Mouse (Mus musculus) layer of hippocampus, adult 11-12 months (tissue): ENCODE data around the gene Ralgds.

Source experiments
- DNase-seq: peaks from one replicate; pipeline ENCODE4 v3.0.0; 2022; ENCODE audit warnings: low spot score

Ralgds gene

DNA sequence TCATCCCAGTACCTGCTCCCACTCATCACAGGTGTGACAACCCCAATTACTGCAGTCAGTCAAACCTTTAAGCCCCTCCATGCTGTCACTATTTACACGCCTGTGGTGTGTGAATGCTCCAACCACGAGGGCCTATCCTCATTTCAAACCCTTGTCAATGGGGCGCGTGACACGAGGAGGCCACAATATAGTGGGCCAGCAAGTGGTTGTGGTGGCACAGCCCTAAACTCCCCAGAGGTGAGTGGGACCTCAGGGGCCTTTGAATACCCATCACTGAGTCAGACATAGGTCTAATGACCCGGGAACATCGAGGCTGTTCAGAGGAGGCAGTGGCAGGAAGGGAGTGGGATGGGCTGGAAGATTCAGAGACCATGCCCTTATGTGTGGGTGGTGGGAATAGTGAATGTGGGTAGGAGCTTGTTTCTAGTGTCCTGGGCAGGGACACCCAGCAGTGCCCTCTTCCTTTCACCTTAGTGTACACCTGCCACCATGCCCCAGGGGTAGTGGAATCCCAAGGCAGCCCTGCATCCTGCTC lies 21.0 kb downstream of the Ralgds start:
- DNase-seq: no peak

DNA sequence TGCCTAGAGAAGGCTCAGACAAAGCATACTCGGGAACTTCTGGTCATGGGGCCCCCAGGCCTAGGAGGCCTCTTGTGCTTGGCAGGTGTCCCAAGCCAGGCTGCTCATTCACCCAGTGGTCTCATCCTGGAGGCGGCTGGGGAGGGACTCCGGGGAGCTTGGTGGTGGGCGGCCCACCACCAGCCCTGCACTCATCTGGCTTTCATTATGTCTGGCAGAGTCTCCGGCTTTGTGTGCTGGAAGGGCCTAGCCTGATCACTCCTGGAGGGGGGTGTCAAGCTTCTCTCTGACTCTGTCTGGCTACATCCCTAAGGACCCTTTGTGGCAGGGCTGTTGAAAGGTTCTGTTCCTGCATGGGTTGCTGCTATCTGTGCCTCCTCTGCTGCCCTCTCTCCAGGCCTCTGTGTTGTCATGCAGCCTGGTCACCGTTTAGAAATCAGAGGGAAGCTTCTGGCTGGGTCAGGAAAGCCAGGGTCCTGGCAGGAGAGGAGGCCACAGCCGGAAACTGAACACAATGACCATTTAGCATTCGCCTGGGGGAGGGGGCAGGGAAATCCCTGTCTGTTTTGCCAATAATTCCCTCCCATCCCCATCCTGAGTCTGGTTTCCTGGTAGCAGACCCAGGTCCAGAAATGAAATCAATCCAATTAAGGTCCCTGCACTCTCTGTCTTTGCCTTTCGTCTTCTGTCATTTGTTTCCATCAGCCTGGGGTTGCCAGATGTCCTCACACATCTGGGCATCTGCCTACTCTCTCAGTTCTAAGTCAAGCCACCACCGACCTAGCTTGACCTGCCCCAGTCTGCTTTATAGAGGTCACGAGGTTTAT lies 21.7 kb downstream of the Ralgds start:
- no peak for DNase-seq

DNA sequence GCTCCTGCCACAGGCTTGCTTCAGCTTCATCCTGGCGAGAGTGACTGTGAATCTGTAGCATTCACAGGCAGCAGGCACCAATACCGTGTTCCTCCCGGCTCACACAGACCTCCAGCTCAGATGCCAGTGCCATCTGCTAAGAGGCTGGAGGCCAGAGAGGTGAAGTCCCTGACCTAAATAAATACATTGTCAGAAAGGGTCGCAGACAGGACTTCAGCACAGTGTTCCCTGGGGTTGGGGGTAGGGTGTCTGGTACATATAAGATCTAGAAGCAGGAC lies 22.3 kb downstream of the Ralgds start:
- no peak for DNase-seq

DNA sequence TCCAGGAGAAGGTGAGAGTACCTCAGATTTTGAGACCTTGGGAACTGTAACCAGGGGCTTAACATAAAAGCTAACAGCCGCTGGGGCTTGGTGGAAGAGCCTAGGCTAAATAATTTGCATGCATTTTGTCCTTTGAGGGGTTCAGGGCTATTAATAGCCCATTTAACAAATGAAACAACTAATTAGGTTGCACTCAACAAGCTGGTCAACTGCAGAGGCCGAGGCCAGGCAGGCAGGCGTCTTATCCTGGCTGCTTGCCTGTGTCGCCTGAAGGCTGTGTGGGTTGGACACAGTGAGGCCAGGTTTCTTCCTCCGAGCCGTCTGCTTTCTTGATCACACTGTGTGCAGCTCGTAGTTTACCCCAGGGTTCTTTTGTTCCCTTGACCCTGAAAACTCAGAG lies 22.7 kb downstream of the Ralgds start:
- DNase-seq: no peak

- no peak for DNase-seq
These were observed 23.2 kb downstream of the Ralgds start for GRCm38 (mm10) chr2:28536166-28536565.

- DNase-seq: no peak
These were observed 24.1 kb downstream of the Ralgds start for GRCm38 (mm10) chr2:28536766-28537633.

DNA sequence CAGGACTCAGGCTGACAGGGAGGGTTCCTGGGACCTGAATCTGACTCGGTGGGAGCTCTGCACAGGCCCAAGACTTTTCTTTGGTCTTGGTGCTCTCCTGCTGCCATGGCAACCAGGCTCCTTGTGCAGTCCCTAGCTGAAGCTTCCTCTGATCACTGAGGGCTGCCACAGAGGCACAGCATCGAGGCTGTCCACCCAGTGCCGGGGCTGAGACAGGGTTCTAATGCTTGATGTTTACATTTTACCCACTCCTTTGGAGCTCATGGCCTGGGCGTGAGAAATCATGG lies 24.7 kb downstream of the Ralgds start:
- no peak for DNase-seq

DNA sequence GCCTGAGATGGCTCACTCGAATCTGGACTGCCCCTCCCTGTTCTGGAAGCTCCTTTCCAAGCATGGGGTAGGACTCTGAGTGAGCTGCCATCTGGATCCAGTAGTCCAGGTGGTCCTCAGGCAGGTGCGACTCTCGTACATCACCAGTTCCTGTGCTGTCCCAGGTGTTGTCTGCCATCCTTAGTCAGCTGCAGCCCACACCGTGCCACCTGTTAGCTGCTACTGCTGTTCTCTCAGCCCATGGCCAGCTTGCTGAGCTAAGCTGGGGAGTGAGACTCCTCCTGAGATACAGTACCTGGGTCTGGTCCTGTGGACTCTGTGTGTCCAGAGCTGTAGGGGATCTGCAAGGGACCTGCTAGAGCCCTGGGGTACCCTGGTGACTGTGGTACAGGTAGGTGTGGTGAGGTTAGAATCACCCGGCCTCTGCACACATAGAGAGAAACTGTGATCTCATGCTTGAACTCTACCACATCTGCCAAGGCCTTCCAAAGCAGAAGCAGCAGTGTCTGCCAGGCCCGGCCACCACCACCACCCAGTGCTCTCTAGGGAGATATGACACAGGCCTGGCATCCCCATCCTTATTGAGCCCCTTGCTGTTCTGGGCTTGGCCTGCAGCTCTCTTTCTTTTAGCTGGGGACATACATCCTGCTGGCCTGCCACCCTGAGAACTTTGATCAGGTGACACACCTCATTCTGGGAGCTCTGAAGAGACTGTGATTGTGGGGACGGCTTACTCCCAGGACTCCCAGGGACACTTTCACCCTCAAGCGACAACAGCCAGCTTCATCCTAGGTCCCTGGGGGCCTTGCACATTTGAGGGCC lies 25.3 kb downstream of the Ralgds start:
- no peak for DNase-seq

DNA sequence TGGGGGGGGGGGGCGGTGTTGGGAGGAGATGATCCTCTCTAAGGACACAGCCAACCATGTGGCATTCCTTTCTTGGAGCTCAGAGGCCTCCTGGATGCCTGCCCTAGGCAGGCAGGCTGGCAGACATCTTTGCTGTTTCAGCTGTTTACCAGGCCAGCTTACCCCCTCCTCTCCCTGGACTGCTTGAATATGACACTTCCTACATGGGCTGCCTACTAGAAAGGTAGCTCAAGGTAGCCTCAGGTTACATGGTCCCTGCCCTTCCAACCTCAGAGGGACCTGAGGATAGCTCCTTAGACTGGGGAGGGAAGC lies 25.8 kb downstream of the Ralgds start:
- DNase-seq: no peak

DNA sequence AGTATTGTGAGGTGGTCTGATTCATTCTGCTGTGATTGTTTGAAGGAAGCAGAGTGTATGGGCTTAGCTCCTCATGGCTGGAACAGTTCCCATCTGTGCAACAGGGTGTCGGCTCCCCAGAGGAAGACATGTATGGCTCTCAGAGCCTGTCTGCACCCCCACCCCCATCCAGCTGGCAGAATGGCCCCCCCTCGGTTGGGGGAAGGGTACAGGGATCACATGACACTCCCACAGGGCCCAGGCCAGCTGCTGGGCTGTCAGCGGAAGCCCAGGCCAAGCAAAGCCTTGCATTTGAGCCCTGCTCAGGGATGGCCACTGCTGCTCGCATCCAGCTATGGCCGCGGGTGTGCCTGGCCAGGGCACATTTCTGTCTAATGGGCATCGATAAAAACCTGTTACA lies 26.3 kb downstream of the Ralgds start:
- peak; percentile 86 for DNase-seq

GRCm38 (mm10) chr2:28539949-28540348 lies 27.0 kb downstream of the Ralgds start:
- no peak for DNase-seq

GRCm38 (mm10) chr2:28540587-28541227 lies 27.8 kb downstream of the Ralgds start:
- no peak for DNase-seq

DNA sequence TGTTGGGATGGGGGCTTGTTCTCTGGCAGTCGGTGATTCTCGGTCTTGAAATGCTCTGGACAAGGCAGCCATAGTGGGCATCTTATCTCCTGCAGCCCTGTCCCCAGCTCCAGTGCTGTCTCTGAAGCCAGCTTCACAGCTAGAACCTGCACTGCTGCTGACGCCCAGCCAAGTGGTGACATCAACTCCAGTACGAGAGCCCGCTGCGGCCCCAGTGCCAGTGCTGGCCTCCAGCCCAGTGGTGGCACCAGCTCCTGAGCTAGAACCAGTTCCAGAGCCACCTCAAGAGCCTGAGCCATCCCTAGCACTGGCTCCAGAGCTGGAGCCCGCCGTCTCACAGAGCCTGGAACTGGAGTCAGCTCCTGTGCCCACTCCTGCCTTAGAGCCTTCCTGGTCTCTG lies 31.0 kb downstream of the Ralgds start:
- no peak for DNase-seq

GRCm38 (mm10) chr2:28545976-28546375 lies 33.1 kb downstream of the Ralgds start:
- no peak for DNase-seq

GRCm38 (mm10) chr2:28546560-28546959 lies 33.6 kb downstream of the Ralgds start:
- DNase-seq: no peak

DNA sequence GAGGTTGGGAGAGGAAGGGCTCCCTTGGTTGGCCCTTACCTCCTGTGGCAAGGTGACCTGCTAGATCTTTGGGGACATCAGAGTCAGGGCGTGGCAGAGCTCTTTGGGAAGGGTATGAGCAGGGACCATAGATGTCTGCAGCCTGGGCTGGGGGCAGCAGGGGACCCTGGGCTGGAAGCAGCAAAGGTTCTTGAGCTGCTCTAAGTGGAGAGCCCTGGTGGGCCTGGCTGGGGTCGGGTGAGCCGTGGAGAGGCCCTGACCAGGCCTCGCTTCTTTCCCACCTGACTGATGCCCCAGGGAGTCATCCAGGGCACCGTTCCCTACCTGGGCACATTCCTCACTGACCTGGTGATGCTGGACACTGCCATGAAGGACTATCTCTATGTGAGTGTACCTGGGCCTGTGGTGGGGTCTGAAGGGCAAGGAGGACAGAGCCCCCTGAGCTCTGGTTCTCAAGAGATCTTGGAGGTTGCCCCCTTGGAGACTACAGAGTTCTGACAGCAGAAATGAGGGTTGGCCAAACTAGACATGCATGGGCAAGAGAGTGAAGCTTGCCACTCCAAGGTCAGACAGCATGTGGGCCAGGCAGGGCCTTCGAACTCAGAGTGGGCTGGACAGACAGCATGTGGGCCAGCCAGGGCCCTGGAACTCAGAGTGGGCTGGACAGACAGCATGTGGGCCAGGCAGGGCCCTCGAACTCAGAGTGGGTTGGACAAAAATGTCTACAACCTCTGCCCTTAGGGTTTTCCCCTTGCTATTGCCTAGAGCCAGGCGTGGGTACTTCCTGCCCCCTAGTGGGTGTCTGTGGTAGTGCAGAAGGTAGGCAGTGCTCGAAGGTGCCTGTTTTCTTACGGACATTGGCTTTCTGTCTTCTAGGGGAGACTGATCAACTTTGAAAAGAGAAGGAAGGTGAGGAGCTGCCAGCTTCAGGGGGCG lies 34.6 kb downstream of the Ralgds start:
- DNase-seq: peak; percentile 88

DNA sequence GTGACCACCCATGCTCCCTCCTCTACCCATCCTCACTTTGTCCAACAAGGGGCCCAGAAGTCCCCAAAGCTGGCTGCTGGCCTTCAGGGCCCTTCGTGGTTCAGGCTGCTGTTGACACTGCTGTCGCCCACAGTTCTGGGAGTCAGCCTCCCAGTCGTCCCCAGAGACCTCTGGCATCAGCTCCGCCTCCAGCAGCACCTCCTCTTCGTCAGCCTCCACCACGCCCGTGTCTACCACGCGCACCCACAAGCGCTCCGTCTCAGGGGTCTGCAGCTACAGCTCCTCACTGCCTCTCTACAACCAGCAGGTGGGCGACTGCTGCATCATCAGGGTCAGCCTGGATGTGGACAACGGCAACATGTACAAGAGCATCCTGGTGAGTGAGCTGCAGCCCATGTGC lies 36.2 kb downstream of the Ralgds start:
- DNase-seq: no peak

- no peak for DNase-seq
These were observed 39.4 kb downstream of the Ralgds start for GRCm38 (mm10) chr2:28552301-28552700.

GRCm38 (mm10) chr2:28557452-28557851 lies 44.5 kb downstream of the Ralgds start:
- DNase-seq: no peak

- DNase-seq: no peak
These were observed 50.4 kb downstream of the Ralgds start, which contains the start of gene Cel for GRCm38 (mm10) chr2:28563303-28563702. Gene Cel, minus strand, starts transcription at chr2:28563403.

GRCm38 (mm10) chr2:28563830-28564229 lies 50.9 kb downstream of the Ralgds start:
- DNase-seq: no peak
